Mouse (Mus musculus): ENCODE data around the gene Nanos3. TPM values are rescaled to one million over a fixed set of nuclear protein-coding genes. Genes with fewer than 3 reads are reported as not detected.

Gene Nanos3
- polyA plus RNA-seq, 1 experiment from 2014 or later = 2.7 TPM

- no peaks in the 10 kb centered on the region for H3K27me3 ChIP-seq
- peak overlapping the region; percentile 78 for H3K4me2 ChIP-seq
- peak overlapping the region; percentile 69; the same call in 1 of the 2 replicates for H3K4me3 ChIP-seq
- H3K9me3 ChIP-seq = no peaks in the 10 kb centered on the region
- H3K36me3 ChIP-seq = no peaks in the 10 kb centered on the region
- no peak for ATAC-seq (ENCODE audit: borderline replicate concordance, extremely low read depth, low FRiP score, low TSS enrichment)
- 40% methylated on average over 11 of the region's 11 CpGs for WGBS
- peak overlapping the region; percentile 11; the same call in 1 of the 2 replicates for H3K9ac ChIP-seq
- H3K4me1 ChIP-seq = peaks cover 62% of the 10 kb centered on the region
- peak overlapping the region; percentile 92 for H3K27ac ChIP-seq
These were observed 14.5 kb upstream of the Nanos3 start for GRCm38 (mm10) chr8:84199348-84200125.

- H3K27ac ChIP-seq = peak overlapping the region; percentile 92
- no peaks in the 10 kb centered on the region for H3K9me3 ChIP-seq
- H3K4me3 ChIP-seq = no peak overlapping the region
- WGBS = 20% methylated on average over 4 of the region's 4 CpGs
- H3K36me3 ChIP-seq = no peaks in the 10 kb centered on the region
- ATAC-seq (ENCODE audit: borderline replicate concordance, extremely low read depth, low FRiP score, low TSS enrichment) = no peak
- H3K9ac ChIP-seq = no peak overlapping the region
- H3K27me3 ChIP-seq = no peaks in the 10 kb centered on the region
- H3K4me2 ChIP-seq = peak overlapping the region; percentile 67; the same call in 1 of the 2 replicates
- H3K4me1 ChIP-seq = peaks cover 59% of the 10 kb centered on the region
These were observed 13.9 kb upstream of the Nanos3 start for GRCm38 (mm10) chr8:84198871-84199270.

GRCm38 (mm10) chr8:84197922-84198774, 13.1 kb upstream of the Nanos3 start:
- peak overlapping the region; percentile 92 for H3K27ac ChIP-seq
- H3K4me1 ChIP-seq = peaks cover 53% of the 10 kb centered on the region
- peak; percentile 75 for ATAC-seq (ENCODE audit: borderline replicate concordance, extremely low read depth, low FRiP score, low TSS enrichment)
- H3K4me3 ChIP-seq = peak overlapping the region; percentile 50
- no peaks in the 10 kb centered on the region for H3K9me3 ChIP-seq
- H3K36me3 ChIP-seq = no peaks in the 10 kb centered on the region
- 2% methylated on average over 30 of the region's 30 CpGs for WGBS
- no peaks in the 10 kb centered on the region for H3K27me3 ChIP-seq
- H3K9ac ChIP-seq = peak overlapping the region; percentile 51
- H3K4me2 ChIP-seq = peak overlapping the region; percentile 67

GRCm38 (mm10) chr8:84197141-84197921, 12.3 kb upstream of the Nanos3 start:
- H3K4me2 ChIP-seq = peak overlapping the region; percentile 67
- H3K36me3 ChIP-seq = no peaks in the 10 kb centered on the region
- no peaks in the 10 kb centered on the region for H3K9me3 ChIP-seq
- 3% methylated on average over 43 of the region's 43 CpGs for whole genome bisulfite sequencing
- peaks cover 53% of the 10 kb centered on the region for H3K4me1 ChIP-seq
- peak overlapping the region; percentile 51 for H3K9ac ChIP-seq
- H3K27ac ChIP-seq = peak overlapping the region; percentile 92
- H3K27me3 ChIP-seq = no peaks in the 10 kb centered on the region
- ATAC-seq (ENCODE audit: borderline replicate concordance, extremely low read depth, low FRiP score, low TSS enrichment) = peak; percentile 48
- H3K4me3 ChIP-seq = peak overlapping the region; percentile 50

- Histone ChIP-seq H3K27me3 (no peaks in the 10 kb centered on the region), H3K27ac (no peak overlapping the region), H3K4me1 (peaks cover 44% of the 10 kb centered on the region), H3K9me3 (no peaks in the 10 kb centered on the region), H3K9ac (no peak overlapping the region), H3K4me2 (no peak overlapping the region), H3K4me3 (no peak overlapping the region), H3K36me3 (no peaks in the 10 kb centered on the region)
- no peak for ATAC-seq (ENCODE audit: borderline replicate concordance, extremely low read depth, low FRiP score, low TSS enrichment)
- 70% methylated on average over 3 of the region's 3 CpGs for WGBS
These were observed 9.3 kb upstream of the Nanos3 start for GRCm38 (mm10) chr8:84194224-84194743.

GRCm38 (mm10) chr8:84193566-84193965, 8.5 kb upstream of the Nanos3 start:
- Histone ChIP-seq H3K4me3 (no peak overlapping the region), H3K27me3 (no peaks in the 10 kb centered on the region), H3K36me3 (no peaks in the 10 kb centered on the region), H3K4me1 (peaks cover 42% of the 10 kb centered on the region), H3K9me3 (no peaks in the 10 kb centered on the region), H3K4me2 (no peak overlapping the region), H3K9ac (no peak overlapping the region), H3K27ac (no peak overlapping the region)
- 76% methylated on average over 5 of the region's 5 CpGs for WGBS
- no peak for ATAC-seq (ENCODE audit: borderline replicate concordance, extremely low read depth, low FRiP score, low TSS enrichment)

- H3K27ac ChIP-seq = peak overlapping the region; percentile 95; the same call in 1 of the 2 replicates
- peaks cover 42% of the 10 kb centered on the region for H3K4me1 ChIP-seq
- H3K27me3 ChIP-seq = no peaks in the 10 kb centered on the region
- peak overlapping the region; percentile 51; the same call in 1 of the 2 replicates for H3K4me2 ChIP-seq
- 61% methylated on average over 4 of the region's 4 CpGs for WGBS
- H3K9ac ChIP-seq = no peak overlapping the region
- ATAC-seq (ENCODE audit: borderline replicate concordance, extremely low read depth, low FRiP score, low TSS enrichment) = no peak
- no peaks in the 10 kb centered on the region for H3K9me3 ChIP-seq
- no peaks in the 10 kb centered on the region for H3K36me3 ChIP-seq
- 0 out of 2 replicates have a peak overlapping the region, but pooled peaks have one; percentile 29 for H3K4me3 ChIP-seq
These were observed 8.1 kb upstream of the Nanos3 start for GRCm38 (mm10) chr8:84193161-84193560.

- peak; percentile 66 for ATAC-seq (ENCODE audit: borderline replicate concordance, extremely low read depth, low FRiP score, low TSS enrichment)
- H3K9ac ChIP-seq = peak overlapping the region; percentile 29; the same call in 1 of the 2 replicates
- peak overlapping the region; percentile 51 for H3K4me2 ChIP-seq
- H3K4me3 ChIP-seq = peak overlapping the region; percentile 29
- peaks cover 38% of the 10 kb centered on the region for H3K4me1 ChIP-seq
- peak overlapping the region; percentile 95 for H3K27ac ChIP-seq
- H3K36me3 ChIP-seq = no peaks in the 10 kb centered on the region
- WGBS = 3% methylated on average over 33 of the region's 33 CpGs
- no peaks in the 10 kb centered on the region for H3K27me3 ChIP-seq
- H3K9me3 ChIP-seq = no peaks in the 10 kb centered on the region
These were observed 7.5 kb upstream of the Nanos3 start for GRCm38 (mm10) chr8:84192555-84192954.

- H3K4me3 ChIP-seq = peak overlapping the region; percentile 29
- no peaks in the 10 kb centered on the region for H3K36me3 ChIP-seq
- H3K9me3 ChIP-seq = no peaks in the 10 kb centered on the region
- WGBS = 34% methylated on average over 13 of the region's 13 CpGs
- ATAC-seq (ENCODE audit: borderline replicate concordance, extremely low read depth, low FRiP score, low TSS enrichment) = peak; percentile 80
- H3K4me1 ChIP-seq = peaks cover 43% of the 10 kb centered on the region
- H3K4me2 ChIP-seq = peak overlapping the region; percentile 51
- H3K9ac ChIP-seq = peak overlapping the region; percentile 29; the same call in 1 of the 2 replicates
- no peaks in the 10 kb centered on the region for H3K27me3 ChIP-seq
- H3K27ac ChIP-seq = peak overlapping the region; percentile 95
These were observed 7.0 kb upstream of the Nanos3 start for GRCm38 (mm10) chr8:84192023-84192422.

- H3K4me3 ChIP-seq = no peak overlapping the region
- no peak for ATAC-seq (ENCODE audit: borderline replicate concordance, extremely low read depth, low FRiP score, low TSS enrichment)
- WGBS = 89% methylated on average over 7 of the region's 7 CpGs
- no peak overlapping the region for H3K4me2 ChIP-seq
- H3K27ac ChIP-seq = peak overlapping the region; percentile 82
- H3K36me3 ChIP-seq = no peaks in the 10 kb centered on the region
- no peaks in the 10 kb centered on the region for H3K27me3 ChIP-seq
- H3K4me1 ChIP-seq = peaks cover 48% of the 10 kb centered on the region
- H3K9ac ChIP-seq = no peak overlapping the region
- H3K9me3 ChIP-seq = no peaks in the 10 kb centered on the region
These were observed 5.3 kb upstream of the Nanos3 start for GRCm38 (mm10) chr8:84190191-84190867.

Data from lung, embryonic 15.5 days (tissue).